Mouse (Mus musculus) MEL (cell line): ENCODE measurements around the gene Poglut1. TPM values are rescaled to one million over a fixed set of nuclear protein-coding genes. Genes with fewer than 3 reads are reported as not detected.

Experiments
- DNase-seq: peaks from one replicate; pipeline ENCODE4 v3.0.0; 2011; ENCODE audit warnings: low read depth, low spot score
- H3K27ac ChIP-seq: 2 replicates; pipeline ENCODE4 v1.5.1; 2012; ENCODE audit warnings: low read depth, mild to moderate bottlenecking, control low read depth, low read length, moderate library complexity; ENCODE audit not compliant: control insufficient read depth
- H3K27me3 ChIP-seq, 2 experiments: fragments of 150-350 bp in 1 of 2; sonication (generic) in 1 of 2; 2 replicates each; pipeline ENCODE4 v1.6.1; 2012; ENCODE audit warnings: low read length in 2 of 2, mild to moderate bottlenecking in 2 of 2, improper control_type of control experiment in 1 of 2, moderate library complexity in 1 of 2; ENCODE audit not compliant: insufficient read depth in 2 of 2, control insufficient read depth in 1 of 2
- H3K36me3 ChIP-seq, 2 experiments: 2 replicates each; pipeline ENCODE4 v1.6.1; 2012 to 2014; ENCODE audit warnings: low read length in 2 of 2, improper control_type of control experiment in 1 of 2, inconsistent platforms in 1 of 2, mild to moderate bottlenecking in 1 of 2; ENCODE audit not compliant: insufficient read depth in 2 of 2, control insufficient read depth in 1 of 2
- H3K4me1 ChIP-seq, 2 experiments: fragments of 150-350 bp in 1 of 2; sonication (generic) in 1 of 2; 2 replicates each; pipeline ENCODE4 v1.6.1; 2012; ENCODE audit warnings: low read length in 2 of 2, improper control_type of control experiment in 1 of 2, mild to moderate bottlenecking in 1 of 2; ENCODE audit not compliant: insufficient read depth in 2 of 2, control insufficient read depth in 1 of 2
- H3K4me3 ChIP-seq, 2 experiments: fragments of 150-350 bp in 1 of 2; sonication (generic) in 1 of 2; 2 replicates each; pipeline ENCODE4 v1.5.1; 2012; ENCODE audit warnings: low read depth in 2 of 2, low read length in 2 of 2, mild to moderate bottlenecking in 2 of 2, moderate library complexity in 2 of 2, control low read depth in 1 of 2, improper control_type of control experiment in 1 of 2; ENCODE audit not compliant: control insufficient read depth in 1 of 2, insufficient read depth in 1 of 2
- H3K79me2 ChIP-seq: 2 replicates; pipeline ENCODE4 v1.6.1; 2012; ENCODE audit warnings: mild to moderate bottlenecking, low read length, moderate library complexity; ENCODE audit not compliant: control insufficient read depth, poor library complexity, insufficient read depth
- H3K9ac ChIP-seq: 2 replicates; pipeline ENCODE4 v1.6.1; 2012; ENCODE audit warnings: low read depth, mild to moderate bottlenecking, control low read depth, low read length, moderate library complexity; ENCODE audit not compliant: control insufficient read depth, poor library complexity, severe bottlenecking
- H3K9me3 ChIP-seq: fragments of 150-350 bp; sonication (generic); replicated peaks from 2 replicates; pipeline ENCODE4 v1.6.1; 2012; ENCODE audit warnings: mild to moderate bottlenecking, low read length, improper control_type of control experiment, moderate library complexity; ENCODE audit not compliant: insufficient read depth
- BHLHE40 ChIP-seq: IDR thresholded peaks from 2 replicates; pipeline ENCODE4 v1.6.1; 2012; ENCODE audit warnings: low read depth, mild to moderate bottlenecking, inconsistent platforms, low read length, improper control_type of control experiment, borderline replicate concordance
- ELF1 ChIP-seq: IDR thresholded peaks from 2 replicates; pipeline ENCODE4 v1.6.1; 2014; ENCODE audit warnings: low read depth, mild to moderate bottlenecking, inconsistent platforms, low read length, improper control_type of control experiment, moderate library complexity
- EP300 ChIP-seq, 2 experiments: IDR thresholded peaks; 2 replicates each; pipeline ENCODE4 v1.6.1; 2011; ENCODE audit warnings: improper control_type of control experiment in 2 of 2, low read length in 2 of 2, low read depth in 1 of 2, mild to moderate bottlenecking in 1 of 2
- ETS1 ChIP-seq: IDR thresholded peaks from 2 replicates; pipeline ENCODE4 v1.6.1; 2012; ENCODE audit warnings: low read depth, mild to moderate bottlenecking, inconsistent platforms, low read length, improper control_type of control experiment, moderate library complexity
- GABPA ChIP-seq: IDR thresholded peaks from 2 replicates; pipeline ENCODE4 v1.6.1; 2012; ENCODE audit warnings: low read depth, mild to moderate bottlenecking, inconsistent platforms, low read length, improper control_type of control experiment, moderate library complexity
- MAFK ChIP-seq: IDR thresholded peaks from 2 replicates; pipeline ENCODE4 v1.6.1; 2011; ENCODE audit warnings: low read depth, mild to moderate bottlenecking, low read length, improper control_type of control experiment, borderline replicate concordance
- POLR2AphosphoS2 ChIP-seq: IDR thresholded peaks from 2 replicates; pipeline ENCODE4 v1.6.1; 2011; ENCODE audit warnings: low read length, improper control_type of control experiment
- POLR2AphosphoS5 ChIP-seq: IDR thresholded peaks from 2 replicates; pipeline ENCODE4 v1.6.1; 2012; ENCODE audit warnings: low read depth, borderline replicate concordance, mild to moderate bottlenecking, inconsistent platforms, low read length, moderate library complexity, mixed read lengths
- RAD21 ChIP-seq: IDR thresholded peaks from 2 replicates; pipeline ENCODE4 v1.6.1; 2011; ENCODE audit warnings: mild to moderate bottlenecking, low read depth, low read length, improper control_type of control experiment
- SIN3A ChIP-seq: IDR thresholded peaks from 2 replicates; pipeline ENCODE4 v1.6.1; 2012; ENCODE audit warnings: low read length, improper control_type of control experiment, inconsistent platforms
- SMC3 ChIP-seq: IDR thresholded peaks from 2 replicates; pipeline ENCODE4 v1.6.1; 2011; ENCODE audit warnings: low read depth, low read length, improper control_type of control experiment
- TAL1 ChIP-seq: IDR thresholded peaks from 2 replicates; pipeline ENCODE4 v1.6.1; 2012; ENCODE audit warnings: mild to moderate bottlenecking, inconsistent platforms, low read length, moderate library complexity, mixed read lengths
- TCF12 ChIP-seq: IDR thresholded peaks from 2 replicates; pipeline ENCODE4 v1.6.1; 2014; ENCODE audit warnings: low read depth, mild to moderate bottlenecking, inconsistent platforms, low read length, improper control_type of control experiment, moderate library complexity
- USF1 ChIP-seq: IDR thresholded peaks from 2 replicates; pipeline ENCODE4 v1.6.1; 2014; ENCODE audit warnings: low read depth, mild to moderate bottlenecking, inconsistent platforms, low read length, improper control_type of control experiment, moderate library complexity
- USF2 ChIP-seq, 2 experiments: IDR thresholded peaks; 2 replicates each; pipeline ENCODE4 v1.6.1; 2011 to 2012; ENCODE audit warnings: improper control_type of control experiment in 2 of 2, low read length in 2 of 2, borderline replicate concordance in 1 of 2, inconsistent platforms in 1 of 2, low read depth in 1 of 2, mild to moderate bottlenecking in 1 of 2; ENCODE audit not compliant: insufficient read depth in 1 of 2
- ZNF384 ChIP-seq: IDR thresholded peaks from 2 replicates; pipeline ENCODE4 v1.6.1; 2012; ENCODE audit warnings: low read depth, mild to moderate bottlenecking, inconsistent platforms, low read length, improper control_type of control experiment
- polyA plus RNA-seq, 2 experiments: library from polyadenylated mRNA; stranded (reverse) in 1 of 2; unstranded in 1 of 2; fragments of >175 nt in 1 of 2; fragments of >200 nt in 1 of 2; gene quantifications; 2 replicates each; pipeline versions ENCODE4 v1.2.1 to v1.2.4; 2012; ENCODE audit warnings: low replicate concordance in 2 of 2, low read depth in 1 of 2; ENCODE audit not compliant: insufficient read length in 2 of 2, insufficient read depth in 1 of 2, missing spikeins in 1 of 2
- total RNA-seq: library from RNA; depleted of rRNA; stranded (reverse); fragments of 300-350 nt; gene quantifications from 2 replicates; pipeline ENCODE4 v1.2.3, GENCODE M21; 2012

The Poglut1 gene
- total and polyA plus RNA-seq, 3 experiments = 17.9 to 28.6 TPM; not detected in 1

- Histone ChIP-seq H3K27me3 (peaks cover 16 to 24% of the 10 kb centered on the region in 2 experiments), H3K27ac (no peak overlapping the region), H3K4me3 (no peak overlapping the region), H3K36me3 (no peaks in the 10 kb centered on the region), H3K9me3 (no peaks in the 10 kb centered on the region), H3K4me1 (no peaks in the 10 kb centered on the region), H3K79me2 (no peaks in the 10 kb centered on the region), H3K9ac (no peak overlapping the region)
- DNase-seq = no peak
- TF ChIP-seq GABPA (no peak), EP300 (IDR thresholded peaks at IDR 0.05; ENCODE audit: low read depth in 1 of 2, low read length in 2 of 2) (no peak), MAFK (no peak), USF1 (no peak), RAD21 (no peak)
Measured at GRCm38 (mm10) chr16:38555988-38556387, 5.9 kb upstream of the Poglut1 start.

GRCm38 (mm10) chr16:38548000-38548399, 2.1 kb downstream of the Poglut1 start:
- peaks cover 6% of the 10 kb centered on the region; the same call in 1 of the 2 replicates for H3K79me2 ChIP-seq
- H3K36me3 ChIP-seq = peaks cover 4 to 12% of the 10 kb centered on the region in 2 experiments
- no peak for DNase-seq
- no peak overlapping the region for H3K4me3 ChIP-seq
- no peaks in the 10 kb centered on the region for H3K27me3 ChIP-seq
- H3K27ac ChIP-seq = no peak overlapping the region
- no peaks in the 10 kb centered on the region for H3K9me3 ChIP-seq
- TF ChIP-seq SMC3 (no peak), ZNF384 (no peak), ELF1 (no peak), USF2 (IDR thresholded peaks at IDR 0.05; ENCODE audit: borderline replicate concordance in 1 of 2, insufficient read depth in 1 of 2, low read depth in 1 of 2, low read length in 2 of 2) (no peak), POLR2AphosphoS2 (no peak), TAL1 (no peak), TCF12 (no peak), BHLHE40 (no peak), POLR2AphosphoS5 (no peak), USF1 (no peak), SIN3A (no peak), ETS1 (no peak)
- peaks cover 2 to 7% of the 10 kb centered on the region in 2 experiments; a peak in 3 of 4 replicates for H3K4me1 ChIP-seq
- no peak overlapping the region for H3K9ac ChIP-seq
